Mouse (Mus musculus) ES-E14 (cell line): ENCODE measurements around the gene Wnt7a. TPM values are rescaled to one million over a fixed set of nuclear protein-coding genes. Genes with fewer than 3 reads are reported as not detected.
A peak's percentile ranks its signal among the peaks of the same experiment; 100 is the strongest.

Experiments
- DNase-seq: peaks from one replicate; pipeline ENCODE4 v3.0.0-alpha.2; 2013; ENCODE audit warnings: low read depth, low spot score
- H3K27ac ChIP-seq: 2 replicates; pipeline ENCODE4 v1.5.1; 2012; ENCODE audit warnings: low read depth, mild to moderate bottlenecking, low read length, moderate library complexity, mixed read lengths; ENCODE audit not compliant: poor library complexity, insufficient read depth, severe bottlenecking
- H3K36me3 ChIP-seq: 2 replicates; pipeline ENCODE4 v1.6.1; 2012; ENCODE audit warnings: mild to moderate bottlenecking, low read length, moderate library complexity, mixed read lengths; ENCODE audit not compliant: control insufficient read depth, poor library complexity, insufficient read depth, severe bottlenecking
- H3K4me1 ChIP-seq, 2 experiments: fragments of 150-350 bp in 1 of 2; sonication (generic) in 1 of 2; 2 replicates each; pipeline ENCODE4 v1.6.1; 2012; ENCODE audit warnings: low read length in 2 of 2, mild to moderate bottlenecking in 1 of 2, mixed read lengths in 1 of 2; ENCODE audit not compliant: control insufficient read depth in 2 of 2, insufficient read depth in 2 of 2, poor library complexity in 1 of 2
- H3K4me3 ChIP-seq, 2 experiments: fragments of 150-350 bp in 1 of 2; sonication (generic) in 1 of 2; 2 replicates each; pipeline ENCODE4 v1.5.1; 2012; ENCODE audit warnings: low read length in 2 of 2, low read depth in 1 of 2, mild to moderate bottlenecking in 1 of 2, mixed read lengths in 1 of 2; ENCODE audit not compliant: insufficient read depth in 1 of 2, poor library complexity in 1 of 2, severe bottlenecking in 1 of 2
- H3K9ac ChIP-seq: 2 replicates; pipeline ENCODE4 v1.6.1; 2012; ENCODE audit warnings: low read depth, mild to moderate bottlenecking, low read length, mixed read lengths; ENCODE audit not compliant: poor library complexity, insufficient read depth, severe bottlenecking
- H3K9me3 ChIP-seq: fragments of 150-350 bp; sonication (generic); 2 replicates; pipeline ENCODE4 v1.6.1; 2012; ENCODE audit warnings: low read depth, mild to moderate bottlenecking, low read length; ENCODE audit not compliant: control insufficient read depth, insufficient read depth
- CHD2 ChIP-seq: IDR thresholded peaks from 2 replicates; pipeline ENCODE4 v1.6.1; 2014; ENCODE audit warnings: mild to moderate bottlenecking, low read depth, low read length, inconsistent platforms
- HCFC1 ChIP-seq: IDR thresholded peaks from 2 replicates; pipeline ENCODE4 v1.6.1; 2012; ENCODE audit warnings: low read length, inconsistent platforms, borderline replicate concordance; ENCODE audit not compliant: insufficient read depth
- MAFK ChIP-seq: IDR thresholded peaks from 2 replicates; pipeline ENCODE4 v1.6.1; 2014; ENCODE audit warnings: mild to moderate bottlenecking, low read depth, low read length, inconsistent platforms; ENCODE audit not compliant: insufficient read depth
- ZC3H11A ChIP-seq: IDR thresholded peaks from 2 replicates; pipeline ENCODE4 v1.6.1; 2012; ENCODE audit warnings: low read depth, mild to moderate bottlenecking, inconsistent platforms, low read length, borderline replicate concordance
- ZNF384 ChIP-seq: IDR thresholded peaks from 2 replicates; pipeline ENCODE4 v1.6.1; 2012; ENCODE audit warnings: low read depth, low read length, inconsistent platforms
- in situ Hi-C, 2 experiments: fragments of 600-800 bp; cut with MboI; formaldehyde crosslinking; loops; one replicate each; pipeline ENCODE4 v1.15.1; 2025; ENCODE audit warnings: low sequenced_read_pairs in 2 of 2, inconsistent platforms in 1 of 2; ENCODE audit not compliant: unreplicated experiment in 2 of 2
- total RNA-seq: library from RNA; depleted of rRNA; stranded (reverse); fragments of 300-350 nt; gene quantifications from 2 replicates; pipeline ENCODE4 v1.2.3, GENCODE M21; 2012

Gene Wnt7a
- total RNA-seq, 1 experiment: 1.0 TPM

DNA sequence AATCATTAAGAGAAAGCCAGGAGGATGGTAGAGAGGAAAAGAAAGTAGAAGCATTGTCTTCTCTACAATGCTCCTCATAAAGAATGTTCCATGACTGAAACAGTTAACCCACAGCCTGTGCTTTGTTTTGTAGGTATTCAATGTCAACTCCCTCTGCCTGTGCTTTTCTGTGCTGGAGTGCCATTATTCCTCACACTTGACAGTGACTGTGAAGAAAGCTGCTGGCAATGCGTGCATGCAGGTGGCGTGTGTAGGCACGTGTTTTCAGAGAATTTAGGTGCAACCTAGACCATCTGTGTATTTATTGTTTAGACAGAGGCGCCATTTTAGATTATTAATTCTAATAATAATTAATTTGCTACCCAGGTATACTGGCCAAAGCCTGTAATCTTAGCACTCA is 13.0 kb upstream of the Wnt7a start:
- Histone ChIP-seq H3K9ac (no peak overlapping the region), H3K27ac (no peak overlapping the region), H3K4me1 (no peaks in the 10 kb centered on the region), H3K4me3 (no peak overlapping the region), H3K9me3 (no peaks in the 10 kb centered on the region), H3K36me3 (no peaks in the 10 kb centered on the region)
- DNase-seq: no peak
- no peak for TF ChIP-seq ZC3H11A
- TF ChIP-seq ZNF384: no peak
- TF ChIP-seq HCFC1: no peak
- TF ChIP-seq MAFK: no peak
- no peak for TF ChIP-seq CHD2
- in situ Hi-C loops: no loop called here

DNA sequence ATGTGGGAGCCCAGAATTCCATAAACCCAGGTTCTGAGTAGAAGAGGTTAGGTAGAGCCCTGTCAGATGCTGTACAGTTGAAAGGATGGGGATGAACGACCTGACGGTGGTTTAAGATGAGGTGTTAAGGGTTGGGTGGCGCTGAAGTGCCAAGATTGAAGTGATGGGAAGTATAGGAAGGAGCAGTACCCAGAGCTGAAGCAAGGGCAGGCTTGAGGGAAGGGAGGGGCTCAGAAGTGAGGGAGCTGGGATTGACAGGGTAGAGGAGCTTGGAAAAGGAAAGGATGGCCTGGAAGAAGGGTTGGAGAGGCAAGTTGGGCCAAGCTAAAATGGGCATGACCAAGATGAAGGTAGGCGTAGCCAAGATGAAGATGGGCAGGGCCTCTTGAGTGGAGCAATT is 10.5 kb upstream of the Wnt7a start:
- Histone ChIP-seq H3K4me1 (no peaks in the 10 kb centered on the region), H3K9me3 (no peaks in the 10 kb centered on the region), H3K27ac (no peak overlapping the region), H3K9ac (no peak overlapping the region), H3K36me3 (no peaks in the 10 kb centered on the region), H3K4me3 (no peak overlapping the region)
- DNase-seq: no peak
- TF ChIP-seq MAFK (no peak), CHD2 (no peak), HCFC1 (no peak), ZNF384 (no peak)
- in situ Hi-C loops: no loop called here

GRCm38 (mm10) chr6:91417291-91417845 is 6.2 kb upstream of the Wnt7a start:
- Histone ChIP-seq H3K9me3 (no peaks in the 10 kb centered on the region), H3K9ac (no peak overlapping the region), H3K4me1 (no peaks in the 10 kb centered on the region), H3K27ac (no peak overlapping the region), H3K4me3 (no peak overlapping the region), H3K36me3 (no peaks in the 10 kb centered on the region)
- TF ChIP-seq MAFK (no peak), CHD2 (no peak), HCFC1 (no peak), ZC3H11A (no peak), ZNF384 (no peak)
- in situ Hi-C loops: loop anchor here (10.0 kb wide), 2 partner anchors 133 to 243 kb away; no protein-coding TSS in a partner anchor
- no peak for DNase-seq

DNA sequence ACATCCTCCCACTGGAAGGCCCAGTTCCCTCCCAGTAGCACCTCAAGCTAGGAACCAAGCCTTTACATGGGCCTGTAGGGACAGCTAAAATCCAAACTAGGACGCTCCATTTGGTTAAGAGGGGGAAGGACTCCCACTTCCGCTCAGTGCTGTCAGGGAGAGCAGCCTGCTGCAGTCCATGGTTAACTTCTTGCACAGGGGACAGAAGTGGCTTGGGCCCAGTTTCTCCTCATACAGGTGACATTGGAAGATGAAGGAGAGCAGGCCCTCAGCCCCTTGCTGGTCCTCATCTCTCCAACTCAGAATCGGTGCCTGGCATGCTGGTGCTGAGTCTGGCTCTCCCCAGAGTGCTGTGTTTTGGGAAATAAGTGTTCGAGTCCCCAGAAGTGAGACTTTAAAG is 5.0 kb upstream of the Wnt7a start:
- no peaks in the 10 kb centered on the region for H3K4me1 ChIP-seq
- H3K27ac ChIP-seq: no peak overlapping the region
- no peaks in the 10 kb centered on the region for H3K9me3 ChIP-seq
- no peak for TF ChIP-seq HCFC1
- TF ChIP-seq ZNF384: no peak
- TF ChIP-seq MAFK: no peak
- TF ChIP-seq CHD2: no peak
- no peak for TF ChIP-seq ZC3H11A
- H3K9ac ChIP-seq: no peak overlapping the region
- H3K4me3 ChIP-seq: no peak overlapping the region
- in situ Hi-C loops: loop anchor here (10.0 kb wide), 2 partner anchors 131 to 241 kb away; no protein-coding TSS in a partner anchor
- DNase-seq: no peak
- H3K36me3 ChIP-seq: no peaks in the 10 kb centered on the region

DNA sequence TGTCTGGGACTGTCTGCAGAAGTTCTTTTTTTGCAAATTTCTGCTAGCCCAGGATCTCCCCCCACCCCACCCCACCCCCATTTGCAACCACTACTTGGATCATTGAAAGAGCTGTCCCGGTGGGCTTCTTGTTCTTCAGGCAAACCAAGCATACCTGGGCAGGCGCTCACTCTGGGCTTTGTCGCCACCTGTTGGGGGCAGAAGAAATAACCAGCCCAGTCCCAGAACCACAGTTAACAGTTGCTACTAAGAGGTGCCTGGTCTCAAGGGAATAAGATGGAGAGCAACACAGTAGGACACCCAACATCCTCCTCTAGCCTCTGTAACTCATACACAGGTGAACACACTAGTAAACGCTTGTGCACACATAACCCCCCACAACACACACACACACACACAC is 3.7 kb upstream of the Wnt7a start:
- Histone ChIP-seq H3K4me1 (peaks cover 0 to 4% of the 10 kb centered on the region in 2 experiments; a peak in 1 of 4 replicates), H3K27ac (no peak overlapping the region), H3K4me3 (no peak overlapping the region), H3K9me3 (no peaks in the 10 kb centered on the region), H3K9ac (no peak overlapping the region), H3K36me3 (no peaks in the 10 kb centered on the region)
- peak; percentile 38 for DNase-seq
- in situ Hi-C loops: loop anchor here (5.0 to 10.0 kb wide), 3 partner anchors 130 to 240 kb away; no protein-coding TSS in a partner anchor
- TF ChIP-seq ZC3H11A: peak; percentile 29; the same call in 1 of the 2 replicates
- no peak for TF ChIP-seq MAFK
- TF ChIP-seq HCFC1: no peak
- TF ChIP-seq ZNF384: no peak
